In the genomic region with DNA sequence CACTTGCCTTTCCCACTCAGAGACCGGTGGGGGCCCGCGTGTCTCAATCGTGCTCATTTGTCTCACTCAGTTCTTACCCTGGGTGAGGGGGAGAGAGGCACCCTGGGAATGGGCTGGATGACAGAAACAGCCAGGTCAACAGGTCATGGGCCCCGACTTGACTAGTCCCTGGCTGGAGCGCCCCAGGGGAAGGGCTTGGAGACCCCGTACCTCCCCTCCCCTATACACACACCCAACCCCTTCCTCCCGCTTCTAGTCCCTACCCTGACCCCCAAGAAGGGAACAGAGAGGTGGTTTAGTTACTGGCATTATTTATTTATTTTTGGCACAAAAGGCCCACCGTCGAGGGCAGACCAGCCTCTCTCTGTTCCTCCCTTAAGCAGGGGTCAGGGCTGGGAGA, we compare ENCODE assay signal across 12 mouse cellular contexts. TPM values are rescaled to one million over a fixed set of nuclear protein-coding genes. Genes with fewer than 3 reads are reported as not detected.
DNase-seq lines count a peak whose midpoint lies in the region; ATAC-seq lines count a peak whose summit lies in the region.
"Had no signal": no experiment of that assay in that cellular context is flagged by ENCODE, and none has a peak within 500 bp of the region (broad histone marks: within the 10 kb centered on the region; RNA-seq: fewer than 3 reads in every experiment).

No protein-coding gene starts in this region.

- H3K9me3 ChIP-seq in hindbrain, embryonic 10.5 days, result no peaks in the 10 kb centered on the region
- no peaks in the 10 kb centered on the region for H3K9me3 ChIP-seq in hindbrain, embryonic 13.5 days
- H3K9me3 ChIP-seq in neural tube, embryonic 15.5 days (replicated peaks), result no peaks in the 10 kb centered on the region
- H3K9me3 ChIP-seq: stomach, embryonic 15.5 days had no signal

- H3K27ac ChIP-seq in hindbrain, embryonic 10.5 days, result peak overlapping the region; percentile 85
- no peak overlapping the region for H3K27ac ChIP-seq in hindbrain, embryonic 13.5 days
- no peak overlapping the region for H3K27ac ChIP-seq in neural tube, embryonic 15.5 days (replicated peaks)
- H3K27ac ChIP-seq: heart, adult 2 months; stomach, embryonic 15.5 days had no signal

- peak; percentile 79 for DNase-seq in hindbrain, embryonic 10.5 days (ENCODE audit: low spot score)
- DNase-seq in neural tube, embryonic 10.5 days (ENCODE audit: extremely low spot score, low spot score), result peak; percentile 66
- DNase-seq in retina, postnatal 1 day, result peak; percentile 48
- no peak for DNase-seq in urinary bladder, adult 18-20 months (ENCODE audit: low spot score in 2 of 2)
- no peak for DNase-seq in right cerebral cortex, postnatal 10 days (ENCODE audit: low spot score in 2 of 2)
- DNase-seq: adrenal gland, postnatal 10 days; cerebellum, postnatal 25 days; heart, adult 2 months had no signal

- no peak overlapping the region for H3K9ac ChIP-seq in hindbrain, embryonic 13.5 days
- no peak overlapping the region for H3K9ac ChIP-seq in neural tube, embryonic 15.5 days (replicated peaks)
- H3K9ac ChIP-seq: stomach, embryonic 15.5 days had no signal

- H3K36me3 ChIP-seq in hindbrain, embryonic 10.5 days, result peaks cover 38% of the 10 kb centered on the region
- peaks cover 46% of the 10 kb centered on the region for H3K36me3 ChIP-seq in hindbrain, embryonic 13.5 days
- peaks cover 30% of the 10 kb centered on the region for H3K36me3 ChIP-seq in neural tube, embryonic 15.5 days

- ATAC-seq in hindbrain, embryonic 13.5 days (ENCODE audit: low FRiP score), result no peak
- ATAC-seq in neural tube, embryonic 15.5 days (ENCODE audit: low FRiP score), result no peak
- ATAC-seq in erythroblast, adult 5-6 weeks (replicated peaks; ENCODE audit: low FRiP score, poor library complexity, severe bottlenecking), result 0 out of 2 replicates have a peak, but pooled peaks have one; percentile 19

- H3K27me3 ChIP-seq in hindbrain, embryonic 10.5 days (ENCODE audit: insufficient read depth, poor library complexity, severe bottlenecking), result peaks cover 10% of the 10 kb centered on the region
- no peaks in the 10 kb centered on the region for H3K27me3 ChIP-seq in hindbrain, embryonic 13.5 days
- H3K27me3 ChIP-seq in neural tube, embryonic 15.5 days (replicated peaks), result no peaks in the 10 kb centered on the region
- H3K27me3 ChIP-seq: stomach, embryonic 15.5 days had no signal

- peak overlapping the region; percentile 18; the same call in 1 of the 2 replicates for H3K4me3 ChIP-seq in hindbrain, embryonic 10.5 days
- H3K4me3 ChIP-seq in hindbrain, embryonic 13.5 days, result no peak overlapping the region
- H3K4me3 ChIP-seq in neural tube, embryonic 15.5 days (replicated peaks), result no peak overlapping the region
- H3K4me3 ChIP-seq: heart, adult 2 months; stomach, embryonic 15.5 days had no signal

- H3K4me1 ChIP-seq in hindbrain, embryonic 10.5 days (replicated peaks), result peaks cover 56% of the 10 kb centered on the region
- peaks cover 22% of the 10 kb centered on the region for H3K4me1 ChIP-seq in hindbrain, embryonic 13.5 days (replicated peaks)
- 0 out of 2 replicates have a peak, but pooled peaks cover 5% of the 10 kb centered on the region for H3K4me1 ChIP-seq in neural tube, embryonic 15.5 days

- WGBS in hindbrain, embryonic 10.5 days, result 4% methylated on average over 10 of the region's 10 CpGs
- WGBS in hindbrain, embryonic 13.5 days, result 3% methylated on average over 10 of the region's 10 CpGs
- 6% methylated on average over 10 of the region's 10 CpGs for WGBS in neural tube, embryonic 15.5 days

- H3K4me2 ChIP-seq in hindbrain, embryonic 13.5 days, result no peak overlapping the region
- no peak overlapping the region for H3K4me2 ChIP-seq in neural tube, embryonic 15.5 days

RNA-seq across cellular contexts. Expression of a gene that starts 16.2 kb away (rescaled TPM):
- 44.4 and 45.9 TPM in 2 replicates for polyA plus RNA-seq in hindbrain, embryonic 10.5 days (2016; fragmentation: Nextera tagmentation; extraction: Ambion mirVana)
- 33.8 and 34.0 TPM in 2 replicates for polyA plus RNA-seq in hindbrain, embryonic 13.5 days (2015; fragmentation: Nextera tagmentation; extraction: Ambion mirVana)
- 31.6 TPM in 2 replicates for polyA plus RNA-seq in neural tube, embryonic 15.5 days (2015; fragmentation: Nextera tagmentation; extraction: Ambion mirVana)
- 1.9 and 2.7 TPM in 2 replicates for total RNA-seq in erythroblast, adult 5-6 weeks (2015; ENCODE audit: low replicate concordance)
- total RNA-seq in erythroblast, adult 5-6 weeks (2017; ENCODE audit: low replicate concordance), result 2.0 and 2.1 TPM in 2 replicates

RNA-seq across cellular contexts. Expression of a gene that starts 16.4 kb away (rescaled TPM):
- 5.5 and 7.9 TPM in 2 replicates for polyA plus RNA-seq in hindbrain, embryonic 10.5 days (2016; fragmentation: Nextera tagmentation; extraction: Ambion mirVana)
- 16.1 and 18.0 TPM in 2 replicates for polyA plus RNA-seq in hindbrain, embryonic 13.5 days (2015; fragmentation: Nextera tagmentation; extraction: Ambion mirVana)
- 14.9 and 17.8 TPM in 2 replicates for polyA plus RNA-seq in neural tube, embryonic 15.5 days (2015; fragmentation: Nextera tagmentation; extraction: Ambion mirVana)
- 4.0 and 8.1 TPM in 2 replicates for total RNA-seq in erythroblast, adult 5-6 weeks (2015; ENCODE audit: low replicate concordance)
- total RNA-seq in erythroblast, adult 5-6 weeks (2017; ENCODE audit: low replicate concordance), result 6.6 and 14.4 TPM in 2 replicates

Comparison
In these comparisons a context has a peak if more than half of its experiments do, and no peak if none do; other contexts are left out.
1. DNase-seq: peak in hindbrain, embryonic 10.5 days (single experiment), neural tube, embryonic 10.5 days (single experiment) and retina, postnatal 1 day (single experiment); none in urinary bladder, adult 18-20 months (0 of 2) and right cerebral cortex, postnatal 10 days (0 of 2).